Mouse (Mus musculus): Measurements from ENCODE around the gene Mdm1. TPM values are rescaled to one million over a fixed set of nuclear protein-coding genes. Genes with fewer than 3 reads are reported as not detected.

The Mdm1 gene
- polyA plus RNA-seq, 1 experiment = 20.6 TPM

- TF ChIP-seq GATA1 (IDR thresholded peaks at IDR 0.05; ENCODE audit: low read length) = no peak
Measured at GRCm38 (mm10) chr10:118113256-118113682, 28.3 kb upstream of the Mdm1 start.

GRCm38 (mm10) chr10:118114271-118114670, 27.3 kb upstream of the Mdm1 start:
- no peak for TF ChIP-seq GATA1 (IDR thresholded peaks at IDR 0.05; ENCODE audit: low read length)

GRCm38 (mm10) chr10:118116456-118116855, 25.2 kb upstream of the Mdm1 start:
- TF ChIP-seq GATA1 (IDR thresholded peaks at IDR 0.05; ENCODE audit: low read length) = no peak

DNA sequence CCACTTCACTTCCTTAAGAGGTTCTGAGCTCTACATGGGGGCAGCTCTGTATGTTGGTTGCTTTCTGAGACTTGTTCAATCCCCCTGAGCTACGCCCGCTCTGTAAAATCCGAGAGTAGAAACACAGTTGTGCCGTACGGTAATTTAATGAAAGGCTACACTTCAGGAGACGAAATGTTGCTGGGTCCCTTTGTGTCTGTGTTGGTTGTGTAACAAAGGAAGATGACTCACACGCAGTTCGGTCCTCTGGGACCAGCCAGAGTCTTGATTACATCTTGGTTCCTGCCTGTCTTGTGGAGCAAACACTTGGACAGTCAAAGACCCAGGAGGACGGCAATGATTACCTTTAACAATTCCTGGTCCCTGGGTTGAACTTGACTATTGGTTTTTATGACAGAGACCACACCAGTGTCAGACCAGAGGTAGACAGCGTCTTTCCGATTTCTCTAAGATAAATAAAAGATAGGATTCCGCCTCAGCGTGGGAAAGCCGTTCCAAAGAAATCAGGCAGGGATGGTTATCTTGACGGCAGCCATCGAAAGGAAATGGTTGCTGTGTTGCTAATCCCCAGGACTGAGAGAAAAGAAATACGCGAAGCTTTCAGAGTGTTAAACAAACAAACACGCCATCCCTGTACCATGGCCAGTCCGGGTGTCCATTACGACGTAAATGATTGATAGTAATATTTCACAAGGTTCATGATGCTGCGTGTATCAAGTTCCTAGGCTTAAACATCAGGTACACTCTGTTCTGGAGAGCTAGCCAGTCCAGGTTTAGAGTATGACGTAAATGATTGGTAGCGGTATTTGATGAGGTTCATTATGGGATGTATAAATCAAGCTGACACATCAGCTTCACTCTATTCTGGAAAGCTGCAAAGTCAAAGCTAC, 20.3 kb upstream of the Mdm1 start:
- no peak for TF ChIP-seq GATA1 (IDR thresholded peaks at IDR 0.05; ENCODE audit: low read length)

DNA sequence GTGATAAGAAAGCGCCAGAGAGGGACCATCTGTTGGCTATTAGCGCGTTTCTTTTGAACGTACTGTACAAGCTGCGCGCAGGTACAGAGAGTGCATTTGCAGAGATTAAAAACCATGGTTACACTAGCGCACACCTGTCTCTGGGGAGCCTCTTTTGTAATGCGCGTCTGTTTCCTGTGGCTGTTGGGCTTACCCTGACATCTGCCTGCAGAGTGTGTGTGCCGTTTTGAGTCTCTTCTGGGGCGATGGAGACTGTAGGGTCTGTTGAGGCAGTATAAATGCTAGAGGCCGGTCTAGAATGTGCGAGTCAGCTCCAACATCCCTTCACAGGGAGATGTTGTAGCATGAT, 19.7 kb upstream of the Mdm1 start:
- TF ChIP-seq GATA1 (IDR thresholded peaks at IDR 0.05; ENCODE audit: low read length) = no peak

DNA sequence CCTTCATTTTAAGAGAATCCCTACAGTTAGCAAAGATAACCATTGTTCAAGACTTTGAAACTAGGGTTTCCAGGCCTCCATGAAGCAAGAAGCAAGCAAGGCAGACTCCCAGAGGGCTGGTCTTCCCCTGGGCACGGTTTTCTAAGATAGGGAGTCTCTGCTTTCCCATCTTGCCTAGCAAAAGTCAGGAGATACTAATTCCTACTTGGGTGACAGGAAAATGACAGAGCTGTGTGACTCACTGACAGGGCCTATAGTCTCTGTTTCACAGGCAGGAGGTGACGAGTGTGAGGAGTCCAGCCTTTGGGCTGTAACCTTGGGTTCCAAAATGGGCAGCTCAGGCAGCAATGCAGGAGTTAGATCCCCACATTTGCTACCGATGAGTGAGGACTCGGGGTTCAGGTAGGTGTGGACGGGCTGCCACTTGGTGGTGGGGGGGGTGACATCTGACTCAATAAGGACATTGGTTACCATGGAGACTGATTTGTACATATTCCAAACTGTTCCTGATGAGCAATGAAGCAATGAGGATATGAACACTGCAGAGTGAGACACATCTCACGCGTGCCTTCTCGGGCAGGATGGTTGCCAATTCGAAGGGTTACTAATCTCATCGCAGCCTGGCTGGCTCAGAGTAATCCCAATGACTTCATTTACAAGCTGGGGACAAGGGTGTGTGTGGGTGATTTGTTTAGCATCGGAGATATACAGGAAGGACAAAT, 19.0 kb upstream of the Mdm1 start:
- no peak for TF ChIP-seq GATA1 (IDR thresholded peaks at IDR 0.05; ENCODE audit: low read length)

DNA sequence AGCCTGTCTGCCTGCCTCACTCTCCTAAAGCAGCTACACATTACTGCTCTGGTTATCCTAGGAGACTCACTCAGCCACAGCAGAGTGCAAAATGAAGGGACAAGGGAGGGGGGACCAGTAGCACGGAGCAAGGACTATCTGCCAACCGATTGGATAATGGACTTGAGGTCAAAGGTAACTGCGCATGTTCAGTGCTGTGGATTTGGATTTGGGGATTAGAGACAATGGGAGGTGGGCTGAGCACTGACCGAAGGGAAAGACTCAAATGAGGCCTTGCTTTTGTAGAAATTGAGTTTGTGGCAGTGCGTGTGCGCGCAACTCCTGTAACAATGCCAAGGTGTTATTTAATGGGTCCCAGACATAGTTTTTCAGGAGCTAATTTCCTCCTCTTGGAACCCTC, 16.4 kb upstream of the Mdm1 start:
- TF ChIP-seq GATA1 (IDR thresholded peaks at IDR 0.05; ENCODE audit: low read length) = no peak

DNA sequence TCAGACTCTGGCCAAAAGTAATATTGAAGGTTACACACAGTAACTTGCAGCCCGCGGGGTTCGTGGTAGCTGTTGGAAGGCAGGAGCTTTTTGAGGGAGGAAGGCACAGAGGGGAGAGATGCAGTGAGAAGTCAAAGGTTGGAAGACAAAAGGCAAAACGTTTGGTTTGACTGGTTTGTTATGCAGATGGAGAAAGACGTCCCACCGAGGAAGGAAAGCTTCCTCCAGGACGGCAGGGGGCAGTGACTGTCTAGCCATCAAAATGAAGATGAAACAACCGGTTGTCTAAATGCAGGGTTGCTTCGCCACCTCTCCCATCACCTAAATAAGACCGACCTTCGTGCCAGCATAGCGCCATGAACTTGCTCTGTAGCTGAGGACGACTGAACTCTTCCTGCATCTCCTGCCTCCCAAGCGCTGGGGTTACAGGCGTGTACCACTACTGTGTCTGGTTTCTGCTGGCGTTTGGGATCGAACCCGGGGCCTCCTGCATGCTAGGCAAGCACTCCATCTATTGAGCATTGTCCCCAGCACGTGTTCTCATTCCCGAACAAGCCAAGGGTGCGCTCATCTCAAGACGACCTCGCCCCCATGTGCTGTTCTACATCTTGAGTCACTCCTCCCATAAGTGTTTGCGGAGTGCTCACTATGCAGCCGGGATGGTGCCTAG, 15.7 kb upstream of the Mdm1 start:
- no peak for TF ChIP-seq GATA1 (IDR thresholded peaks at IDR 0.05; ENCODE audit: low read length)

DNA sequence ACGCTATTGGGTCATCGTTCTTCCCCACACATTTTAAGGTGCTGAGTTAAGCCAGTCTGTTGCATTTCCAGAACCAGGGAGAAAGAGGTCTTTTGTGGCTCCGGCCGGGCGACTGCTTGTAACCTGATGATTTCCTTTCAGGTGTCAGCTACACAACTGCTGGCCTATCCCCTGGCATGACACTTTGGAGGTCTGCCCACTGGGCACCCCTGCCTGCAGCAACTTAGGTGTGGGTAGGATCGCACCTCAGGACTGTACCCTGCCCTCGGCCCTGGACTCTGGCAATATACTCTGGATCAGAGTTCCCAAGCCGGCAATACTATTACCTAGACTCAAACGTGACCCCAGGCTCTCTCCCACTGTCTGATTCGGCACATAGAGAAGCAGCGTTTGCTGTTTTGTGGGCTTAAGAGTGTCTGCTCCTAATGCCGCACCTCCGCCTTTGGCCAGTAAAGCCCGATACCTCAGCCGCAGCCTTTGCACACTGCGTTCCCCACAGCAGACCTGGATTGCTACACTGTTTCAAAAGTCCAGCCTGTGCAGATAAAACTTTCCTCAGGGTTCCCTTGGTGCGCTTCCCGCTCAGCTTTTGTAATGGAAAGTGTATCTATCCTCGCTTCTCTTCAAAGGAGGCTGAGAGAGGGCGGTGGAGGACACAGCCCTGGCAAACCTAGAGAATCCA, 12.5 kb upstream of the Mdm1 start:
- TF ChIP-seq GATA1 (IDR thresholded peaks at IDR 0.05; ENCODE audit: low read length) = no peak

DNA sequence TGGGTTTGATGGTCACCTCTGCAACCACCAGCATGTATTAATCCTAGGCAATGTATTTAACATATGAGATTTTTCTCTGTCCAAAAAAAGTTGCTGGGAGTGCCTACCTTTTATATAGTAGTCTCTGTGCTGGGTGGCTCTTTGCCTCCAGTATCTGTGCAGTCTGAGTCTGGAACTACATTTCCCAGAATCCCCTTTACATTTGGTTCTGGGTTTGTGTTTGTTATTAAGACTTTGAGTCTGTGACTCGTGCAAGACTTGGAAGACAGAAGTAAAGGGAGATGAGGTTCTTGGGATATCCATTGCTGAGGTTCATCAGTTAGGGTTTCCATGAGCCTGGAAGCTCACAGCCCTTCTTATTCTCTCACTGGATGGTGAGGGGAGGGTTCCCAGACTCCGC, 11.6 kb upstream of the Mdm1 start:
- no peak for TF ChIP-seq GATA1 (IDR thresholded peaks at IDR 0.05; ENCODE audit: low read length)

GRCm38 (mm10) chr10:118132993-118133392, 8.6 kb upstream of the Mdm1 start:
- no peak for TF ChIP-seq GATA1 (IDR thresholded peaks at IDR 0.05; ENCODE audit: low read length)

GRCm38 (mm10) chr10:118138508-118138907, 3.1 kb upstream of the Mdm1 start:
- TF ChIP-seq GATA1 (IDR thresholded peaks at IDR 0.05; ENCODE audit: low read length) = no peak

GRCm38 (mm10) chr10:118139837-118140570, 1.6 kb upstream of the Mdm1 start:
- no peak for TF ChIP-seq GATA1 (IDR thresholded peaks at IDR 0.05; ENCODE audit: low read length)

DNA sequence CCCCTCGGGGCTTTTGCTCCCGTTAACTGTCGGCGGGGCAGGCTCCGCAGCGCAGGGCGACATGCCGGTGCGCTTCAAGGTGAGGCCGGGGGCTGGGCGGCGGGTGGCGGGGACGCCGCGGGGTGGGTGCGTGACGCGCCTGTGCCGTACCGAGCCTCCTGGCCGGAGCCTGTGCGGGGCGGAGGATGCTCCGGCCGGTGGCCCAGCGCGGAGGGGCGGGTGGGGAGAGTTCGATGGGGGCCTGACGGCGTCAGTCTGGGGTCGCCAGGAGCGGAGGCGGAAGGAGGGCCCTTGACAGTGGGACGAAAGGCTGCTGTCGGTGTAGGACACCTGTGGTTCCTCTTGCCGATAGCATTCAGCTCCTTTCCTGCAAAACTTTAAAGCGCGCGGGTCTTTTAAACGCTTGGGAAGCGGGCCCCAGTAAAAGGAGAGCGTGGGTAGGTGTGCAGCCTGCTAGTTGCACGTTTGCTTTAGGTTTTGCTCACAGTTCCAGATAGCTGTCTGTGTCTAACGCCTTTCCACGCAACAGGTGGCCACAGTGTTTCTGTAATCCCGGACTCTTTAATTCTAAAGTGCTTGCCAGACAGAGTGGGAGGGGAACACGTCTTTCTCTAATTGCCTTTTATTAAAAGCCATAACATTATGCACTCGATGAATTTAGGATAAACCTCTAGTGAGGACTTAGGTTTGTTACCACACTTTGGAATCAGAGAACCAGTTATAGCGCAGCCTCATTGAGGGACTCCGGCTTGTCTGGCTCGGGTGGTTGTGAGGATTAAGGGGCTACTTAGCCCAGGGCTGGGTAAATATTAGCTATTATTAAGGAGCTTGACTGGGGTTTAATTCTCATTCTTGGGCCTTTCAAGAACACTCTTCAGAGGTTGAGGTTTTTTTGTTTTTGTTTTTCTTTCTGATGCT, 532 bp downstream of the Mdm1 start:
- no peak for TF ChIP-seq GATA1 (IDR thresholded peaks at IDR 0.05; ENCODE audit: low read length)
